Mouse (Mus musculus) lung, postnatal 0 days (tissue): ENCODE data around the gene Bnipl. TPM values are rescaled to one million over a fixed set of nuclear protein-coding genes. Genes with fewer than 3 reads are reported as not detected.

Source experiments
- ATAC-seq: fragments of 200-750 bp; cut with Nextera tagmentation; 2 replicates; pipeline ENCODE4 v1.8.0; 2017; ENCODE audit warnings: moderate library complexity
- DNase-seq: peaks from one replicate; pipeline ENCODE4 v3.0.0-alpha.2; 2016; ENCODE audit warnings: low spot score
- H3K27ac ChIP-seq: fragments of 300-500 bp; sonication (generic); 2 replicates; pipeline ENCODE4 v1.5.1; 2014; ENCODE audit warnings: antibody characterized with exemption, mild to moderate bottlenecking, low read length, mixed read lengths
- H3K27me3 ChIP-seq: fragments of 300-500 bp; sonication (generic); replicated peaks from 2 replicates; pipeline ENCODE4 v1.6.1; 2014; ENCODE audit warnings: low read length, mixed read lengths; ENCODE audit not compliant: insufficient read depth
- H3K36me3 ChIP-seq: fragments of 300-500 bp; sonication (generic); 2 replicates; pipeline ENCODE4 v1.6.1; 2014; ENCODE audit warnings: low read length, mixed read lengths; ENCODE audit not compliant: insufficient read depth
- H3K4me1 ChIP-seq: fragments of 300-500 bp; sonication (generic); 2 replicates; pipeline ENCODE4 v1.6.1; 2014; ENCODE audit warnings: antibody characterized with exemption, low read depth, low read length, mixed read lengths; ENCODE audit not compliant: insufficient read depth
- H3K4me2 ChIP-seq: fragments of 300-500 bp; sonication (generic); replicated peaks from 2 replicates; pipeline ENCODE4 v1.6.1; 2014; ENCODE audit warnings: low read depth, mild to moderate bottlenecking, low read length, moderate library complexity, mixed read lengths
- H3K4me3 ChIP-seq: fragments of 300-500 bp; sonication (generic); 2 replicates; pipeline ENCODE4 v1.5.1; 2014; ENCODE audit warnings: low read depth, low read length
- H3K9ac ChIP-seq: fragments of 300-500 bp; sonication (generic); replicated peaks from 2 replicates; pipeline ENCODE4 v1.6.1; 2014; ENCODE audit warnings: low read depth, mild to moderate bottlenecking
- H3K9me3 ChIP-seq: fragments of 300-500 bp; sonication (generic); 2 replicates; pipeline ENCODE4 v1.6.1; 2016; ENCODE audit warnings: low read length, mixed read lengths
- CTCF ChIP-seq: IDR thresholded peaks from 2 replicates; pipeline ENCODE4 v1.5.1; 2016; ENCODE audit warnings: antibody characterized with exemption, mild to moderate bottlenecking
- EP300 ChIP-seq: IDR thresholded peaks from 2 replicates; pipeline ENCODE4 v1.6.1; 2016; ENCODE audit warnings: antibody characterized with exemption, mild to moderate bottlenecking, control low read depth
- WGBS: fragments of 180-500 bp; shearing (Covaris S2); extraction: QIAGEN DNeasy Blood & Tissue Kit; methylation state at CpG from one replicate; pipeline ENCODE4 v1.1.7; 2014; 5-methylcytosine and 5-hydroxymethylcytosine counted together
- polyA plus RNA-seq: library from polyadenylated mRNA; unstranded; fragments of >200 nt; fragmentation: Nextera tagmentation; extraction: Ambion mirVana; gene quantifications from 2 replicates; pipeline ENCODE4 v1.2.1, GENCODE M21; 2015

The Bnipl gene
- polyA plus RNA-seq, 1 experiment from 2014 or later: 2.5 TPM

GRCm38 (mm10) chr3:95194721-95195135, 56.3 kb downstream of the Bnipl start:
- Histone ChIP-seq H3K4me2 (no peak overlapping the region), H3K36me3 (peaks cover 28% of the 10 kb centered on the region), H3K27me3 (no peaks in the 10 kb centered on the region), H3K9me3 (no peaks in the 10 kb centered on the region), H3K4me1 (no peaks in the 10 kb centered on the region), H3K27ac (no peak overlapping the region), H3K4me3 (no peak overlapping the region), H3K9ac (no peak overlapping the region)
- DNase-seq (no peak), ATAC-seq (no peak)
- WGBS: 77% methylated on average over 6 of the region's 6 CpGs
- TF ChIP-seq EP300 (no peak), CTCF (no peak)

Other genes with a start within 250 kb of the Bnipl start
- 9.9 and 10.1 TPM in 2 replicates for gene Zfp687, start 235.7 kb downstream of the Bnipl start, polyA plus RNA-seq
- 170 and 185 TPM in 2 replicates for gene Psmd4, start 208.6 kb downstream of the Bnipl start, polyA plus RNA-seq
- 18.1 and 18.6 TPM in 2 replicates for gene Pip5k1a, start 144.3 kb downstream of the Bnipl start, polyA plus RNA-seq
- 82.9 and 84.0 TPM in 2 replicates for gene Vps72, start 140.2 kb downstream of the Bnipl start, polyA plus RNA-seq
- 2.0 and 2.9 TPM in 2 replicates for gene Tmod4, start 126.7 kb downstream of the Bnipl start, polyA plus RNA-seq
- gene Scnm1, start 117.2 kb downstream of the Bnipl start, polyA plus RNA-seq: 51.8 and 54.1 TPM in 2 replicates
- 13.3 and 14.0 TPM in 2 replicates for gene Lysmd1, start 117.1 kb downstream of the Bnipl start, polyA plus RNA-seq
- gene Tnfaip8l2, start 108.8 kb downstream of the Bnipl start, polyA plus RNA-seq: 9.0 and 9.7 TPM in 2 replicates
- gene Sema6c, start 90.7 kb downstream of the Bnipl start, polyA plus RNA-seq: 1.3 and 1.8 TPM in 2 replicates
- gene Gabpb2, start 33.3 kb downstream of the Bnipl start, polyA plus RNA-seq: 4.3 and 4.7 TPM in 2 replicates
- gene Cdc42se1, start 22.5 kb downstream of the Bnipl start, polyA plus RNA-seq: 104 and 120 TPM in 2 replicates
- gene Mllt11, start 19.0 kb downstream of the Bnipl start, polyA plus RNA-seq: 5.9 and 6.5 TPM in 2 replicates
- gene Gm128, start 9.6 kb downstream of the Bnipl start, polyA plus RNA-seq: 1.5 and 1.6 TPM in 2 replicates
- 65.8 and 68.0 TPM in 2 replicates for gene Mindy1, start 30.2 kb upstream of the Bnipl start, polyA plus RNA-seq
- 11.6 and 14.5 TPM in 2 replicates for gene Prune1, start 30.9 kb upstream of the Bnipl start, polyA plus RNA-seq
- 1.4 and 1.6 TPM in 2 replicates for gene Anxa9, start 56.0 kb upstream of the Bnipl start, polyA plus RNA-seq
- 291 and 299 TPM in 2 replicates for gene Cers2, start 63.6 kb upstream of the Bnipl start, polyA plus RNA-seq
- gene Setdb1, start 106.0 kb upstream of the Bnipl start, polyA plus RNA-seq: 11.5 and 13.2 TPM in 2 replicates
- gene 4930558C23Rik, start 151.6 kb upstream of the Bnipl start, polyA plus RNA-seq: 0.23 and 0.45 TPM in 2 replicates
- gene Arnt, start 183.2 kb upstream of the Bnipl start, polyA plus RNA-seq: 22.7 and 27.0 TPM in 2 replicates
- gene Ctsk, start 248.1 kb upstream of the Bnipl start, polyA plus RNA-seq: 8.2 and 8.8 TPM in 2 replicates